Mouse (Mus musculus) liver, embryonic 14.5 days (tissue): ENCODE results near the gene Rhbdf2. TPM values are rescaled to one million over a fixed set of nuclear protein-coding genes. Genes with fewer than 3 reads are reported as not detected.

ENCODE experiments used
- ATAC-seq: fragments of 200-750 bp; cut with Nextera tagmentation; 2 replicates; pipeline ENCODE4 v1.8.0; 2017; ENCODE audit warnings: moderate number of reproducible peaks, mild to moderate bottlenecking, moderate library complexity; ENCODE audit not compliant: insufficient read depth
- DNase-seq, 3 experiments: peaks; one replicate each; pipeline ENCODE4 v3.0.0-alpha.2; 2012 to 2013; ENCODE audit warnings: low read depth in 3 of 3, low spot score in 3 of 3
- H3K27ac ChIP-seq: fragments of 300-500 bp; sonication (generic); 2 replicates; pipeline ENCODE4 v1.5.1; 2014; ENCODE audit warnings: moderate library complexity, mild to moderate bottlenecking, control low read depth, inconsistent platforms
- H3K27me3 ChIP-seq: fragments of 300-500 bp; sonication (generic); 2 replicates; pipeline ENCODE4 v1.6.1; 2014; ENCODE audit warnings: mild to moderate bottlenecking, low read length, moderate library complexity; ENCODE audit not compliant: control insufficient read depth, insufficient read depth
- H3K36me3 ChIP-seq: fragments of 300-500 bp; sonication (generic); replicated peaks from 2 replicates; pipeline ENCODE4 v1.6.1; 2014; ENCODE audit warnings: low read depth; ENCODE audit not compliant: control insufficient read depth, insufficient read depth
- H3K4me1 ChIP-seq, 2 experiments: fragments of 200-500 bp in 1 of 2; fragments of 300-500 bp in 1 of 2; sonication (generic) in 1 of 2; replicated peaks; 2 replicates each; pipeline ENCODE4 v1.6.1; 2012 to 2014; ENCODE audit warnings: antibody characterized with exemption in 1 of 2, inconsistent platforms in 1 of 2, low read length in 1 of 2; ENCODE audit not compliant: control insufficient read depth in 2 of 2, insufficient read depth in 2 of 2
- H3K4me2 ChIP-seq: fragments of 300-500 bp; sonication (generic); 2 replicates; pipeline ENCODE4 v1.6.1; 2014; ENCODE audit warnings: low read depth, mild to moderate bottlenecking, control low read depth, moderate library complexity
- H3K4me3 ChIP-seq, 2 experiments: fragments of 200-500 bp in 1 of 2; fragments of 300-500 bp in 1 of 2; sonication (generic) in 1 of 2; 2 replicates each; pipeline ENCODE4 v1.5.1; 2012 to 2014; ENCODE audit warnings: low read depth in 2 of 2, low read length in 2 of 2, mild to moderate bottlenecking in 2 of 2, control low read depth in 1 of 2, inconsistent platforms in 1 of 2, moderate library complexity in 1 of 2; ENCODE audit not compliant: insufficient read depth in 1 of 2
- H3K9ac ChIP-seq: fragments of 300-500 bp; sonication (generic); replicated peaks from 2 replicates; pipeline ENCODE4 v1.6.1; 2014; ENCODE audit warnings: mild to moderate bottlenecking, control low read depth, moderate library complexity
- H3K9me3 ChIP-seq: fragments of 300-500 bp; sonication (generic); 2 replicates; pipeline ENCODE4 v1.6.1; 2016; ENCODE audit warnings: low read length, mixed read lengths; ENCODE audit not compliant: control insufficient read depth
- CTCF ChIP-seq: IDR thresholded peaks from 2 replicates; pipeline ENCODE4 v1.5.1; 2016; ENCODE audit warnings: antibody characterized with exemption, low read depth, control low read depth
- EP300 ChIP-seq: IDR thresholded peaks from 2 replicates; pipeline ENCODE4 v1.6.1; 2016; ENCODE audit warnings: antibody characterized with exemption, low read depth
- WGBS: fragments of 180-500 bp; shearing (Covaris S2); extraction: QIAGEN DNeasy Blood & Tissue Kit; methylation state at CpG from one replicate; pipeline ENCODE4 v1.1.7; 2014; ENCODE audit not compliant: insufficient replicate concordance; 5-methylcytosine and 5-hydroxymethylcytosine counted together
- polyA plus RNA-seq, 2 experiments: library from polyadenylated mRNA; depleted of rRNA in 1 of 2; stranded (reverse) in 1 of 2; unstranded in 1 of 2; fragments of >200 nt; fragmentation: Nextera tagmentation in 1 of 2; extraction: Ambion mirVana in 1 of 2; gene quantifications; 2 replicates each; pipeline versions ENCODE4 v1.2.1 to v1.2.3; 2012 to 2014

The Rhbdf2 gene
- polyA plus RNA-seq, 2 experiments, result 3.8 to 8.3 TPM

- no peaks in the 10 kb centered on the region for H3K9me3 ChIP-seq
- ATAC-seq (no peak), DNase-seq (no peak)
- no peak overlapping the region for H3K27ac ChIP-seq
- peaks cover 3% of the 10 kb centered on the region; the same call in 1 of the 2 replicates for H3K27me3 ChIP-seq
- TF ChIP-seq EP300 (no peak), CTCF (no peak)
- H3K4me2 ChIP-seq, result no peak overlapping the region
- no peaks in the 10 kb centered on the region for H3K36me3 ChIP-seq
- no peak overlapping the region for H3K4me3 ChIP-seq
- WGBS, result 83% methylated on average over 7 of the region's 7 CpGs
- no peak overlapping the region for H3K9ac ChIP-seq
- H3K4me1 ChIP-seq, result peaks cover 2 to 10% of the 10 kb centered on the region in 2 experiments; a peak in 3 of 4 replicates
Observed at GRCm38 (mm10) chr11:116646771-116647170, 20.0 kb upstream of the Rhbdf2 start.

GRCm38 (mm10) chr11:116646136-116646535 is 19.3 kb upstream of the Rhbdf2 start:
- TF ChIP-seq EP300 (no peak), CTCF (no peak)
- Histone ChIP-seq H3K4me3 (no peak overlapping the region), H3K36me3 (no peaks in the 10 kb centered on the region), H3K4me2 (no peak overlapping the region), H3K27me3 (no peaks in the 10 kb centered on the region; the same call in 1 of the 2 replicates), H3K4me1 (peaks cover 2 to 10% of the 10 kb centered on the region in 2 experiments; a peak in 3 of 4 replicates), H3K9ac (no peak overlapping the region), H3K27ac (no peak overlapping the region), H3K9me3 (no peaks in the 10 kb centered on the region)
- DNase-seq, result no peak
- no peak for ATAC-seq
- 72% methylated on average over 11 of the region's 11 CpGs for WGBS

- TF ChIP-seq CTCF, result no peak
- TF ChIP-seq EP300, result no peak
- DNase-seq (no peak), ATAC-seq (no peak)
- Histone ChIP-seq H3K4me1 (peaks cover 2 to 10% of the 10 kb centered on the region in 2 experiments; a peak in 3 of 4 replicates), H3K27me3 (no peaks in the 10 kb centered on the region; the same call in 1 of the 2 replicates), H3K36me3 (no peaks in the 10 kb centered on the region), H3K27ac (no peak overlapping the region), H3K4me2 (no peak overlapping the region), H3K9ac (no peak overlapping the region), H3K4me3 (no peak overlapping the region), H3K9me3 (no peaks in the 10 kb centered on the region)
- WGBS, result 48% methylated on average over 8 of the region's 8 CpGs
Observed at GRCm38 (mm10) chr11:116645446-116646110, 18.8 kb upstream of the Rhbdf2 start.

GRCm38 (mm10) chr11:116644225-116645112 is 17.6 kb upstream of the Rhbdf2 start:
- ATAC-seq (no peak), DNase-seq (no peak)
- WGBS, result 56% methylated on average over 21 of the region's 21 CpGs
- Histone ChIP-seq H3K27me3 (no peaks in the 10 kb centered on the region), H3K4me1 (peaks cover 2 to 10% of the 10 kb centered on the region in 2 experiments; a peak in 3 of 4 replicates), H3K27ac (no peak overlapping the region), H3K36me3 (no peaks in the 10 kb centered on the region), H3K4me3 (no peak overlapping the region), H3K9ac (no peak overlapping the region), H3K4me2 (no peak overlapping the region), H3K9me3 (no peaks in the 10 kb centered on the region)
- TF ChIP-seq EP300, result no peak
- TF ChIP-seq CTCF, result no peak
